In genomic region chr7:130002002-130002401, GRCm38 (mm10) we compare ENCODE assay signal across 19 mouse cellular contexts.
DNase-seq lines count a peak whose midpoint lies in the region; ATAC-seq and TF ChIP-seq lines count a peak whose summit lies in the region.
"Had no signal": no experiment of that assay in that cellular context is flagged by ENCODE, and none has a peak within 500 bp of the region (broad histone marks: within the 10 kb centered on the region; RNA-seq: fewer than 3 reads in every experiment).

No protein-coding gene starts in this region.

- H3K27ac ChIP-seq in layer of hippocampus, adult 2 months: peak overlapping the region; percentile 76; the same call in 1 of the 2 replicates
- no peak overlapping the region for H3K27ac ChIP-seq in neural tube, embryonic 15.5 days (replicated peaks)
- H3K27ac ChIP-seq in lung, postnatal 0 days (ENCODE audit: low read length): no peak overlapping the region
- no peak overlapping the region for H3K27ac ChIP-seq in heart, embryonic 12.5 days (ENCODE audit: poor library complexity, severe bottlenecking)
- H3K27ac ChIP-seq: liver, embryonic 14.5 days; midbrain, embryonic 15.5 days had no signal

- TF ChIP-seq EP300 in lung, postnatal 0 days (IDR thresholded peaks at IDR 0.05): peak; percentile 72

- H3K4me1 ChIP-seq in neural tube, embryonic 15.5 days: peaks cover 20% of the 10 kb centered on the region
- peaks cover 4% of the 10 kb centered on the region; the same call in 1 of the 2 replicates for H3K4me1 ChIP-seq in lung, postnatal 0 days (ENCODE audit: insufficient read depth, low read depth, low read length)
- peaks cover 21% of the 10 kb centered on the region for H3K4me1 ChIP-seq in heart, embryonic 12.5 days (replicated peaks)
- H3K4me1 ChIP-seq: megakaryocyte, embryonic 14.5 days had no signal

- 0 out of 2 replicates have a peak overlapping the region, but pooled peaks have one; percentile 5 for H3K4me2 ChIP-seq in neural tube, embryonic 15.5 days
- peak overlapping the region; percentile 22; the same call in 1 of the 2 replicates for H3K4me2 ChIP-seq in lung, postnatal 0 days (replicated peaks; ENCODE audit: low read depth, low read length)
- no peak overlapping the region for H3K4me2 ChIP-seq in heart, embryonic 12.5 days
- H3K4me2 ChIP-seq: heart, embryonic 13.5 days; midbrain, embryonic 15.5 days had no signal

- 57% methylated on average over 12 of the region's 12 CpGs for WGBS in neural tube, embryonic 15.5 days
- 23% methylated on average over 12 of the region's 12 CpGs for WGBS in lung, postnatal 0 days
- WGBS in heart, embryonic 12.5 days: 78% methylated on average over 12 of the region's 12 CpGs

- H3K36me3 ChIP-seq in neural tube, embryonic 15.5 days: no peaks in the 10 kb centered on the region
- H3K36me3 ChIP-seq in lung, postnatal 0 days (ENCODE audit: insufficient read depth, low read length): no peaks in the 10 kb centered on the region
- H3K36me3 ChIP-seq in heart, embryonic 12.5 days: no peaks in the 10 kb centered on the region
- H3K36me3 ChIP-seq: heart, embryonic 13.5 days; midbrain, embryonic 15.5 days had no signal

- H3K27me3 ChIP-seq in neural tube, embryonic 15.5 days (replicated peaks): no peaks in the 10 kb centered on the region
- H3K27me3 ChIP-seq in lung, postnatal 0 days (replicated peaks; ENCODE audit: insufficient read depth, low read length): no peaks in the 10 kb centered on the region
- no peaks in the 10 kb centered on the region for H3K27me3 ChIP-seq in heart, embryonic 12.5 days (replicated peaks)
- H3K27me3 ChIP-seq: heart, embryonic 13.5 days; megakaryocyte, embryonic 14.5 days had no signal

- no peak for TF ChIP-seq CTCF in layer of hippocampus, adult 2 months (conservative IDR thresholded peaks at IDR 0.05)
- no peak for TF ChIP-seq CTCF in lung, postnatal 0 days (IDR thresholded peaks at IDR 0.05)

- ATAC-seq in neural tube, embryonic 15.5 days (ENCODE audit: low FRiP score): no peak
- peak; percentile 76 for ATAC-seq in lung, postnatal 0 days
- ATAC-seq in heart, embryonic 12.5 days (ENCODE audit: insufficient number of reproducible peaks, low FRiP score): no peak
- ATAC-seq: hindbrain, embryonic 16.5 days; midbrain, embryonic 15.5 days had no signal

- DNase-seq in layer of hippocampus, adult 2 months (ENCODE audit: low spot score in 2 of 2): no peak
- no peak for DNase-seq in layer of hippocampus, adult 11-12 months (ENCODE audit: low spot score)
- no peak for DNase-seq in neural tube, embryonic 10.5 days (ENCODE audit: extremely low spot score, low spot score)
- DNase-seq in lung, postnatal 0 days (ENCODE audit: low spot score): peak; percentile 67
- no peak for DNase-seq in cerebellum, adult 11 months
- DNase-seq: adrenal gland, postnatal 25 days; cerebellum, adult 8-10 months; heart, adult 11 months; kidney, adult 11 months; right cerebral cortex, postnatal 25 days; thymus, postnatal 36 days had no signal

- no peaks in the 10 kb centered on the region for H3K9me3 ChIP-seq in neural tube, embryonic 15.5 days (replicated peaks)
- no peaks in the 10 kb centered on the region for H3K9me3 ChIP-seq in lung, postnatal 0 days (ENCODE audit: low read length)
- no peaks in the 10 kb centered on the region for H3K9me3 ChIP-seq in heart, embryonic 12.5 days (replicated peaks)
- H3K9me3 ChIP-seq: heart, embryonic 13.5 days; midbrain, embryonic 15.5 days had no signal

- H3K4me3 ChIP-seq in layer of hippocampus, adult 2 months: no peak overlapping the region
- no peak overlapping the region for H3K4me3 ChIP-seq in neural tube, embryonic 15.5 days (replicated peaks)
- H3K4me3 ChIP-seq in lung, postnatal 0 days (ENCODE audit: low read depth, low read length): no peak overlapping the region
- no peak overlapping the region for H3K4me3 ChIP-seq in heart, embryonic 12.5 days
- H3K4me3 ChIP-seq: heart, embryonic 13.5 days; megakaryocyte, embryonic 14.5 days; midbrain, embryonic 15.5 days; myocyte had no signal

- H3K9ac ChIP-seq in neural tube, embryonic 15.5 days (replicated peaks): no peak overlapping the region
- H3K9ac ChIP-seq in lung, postnatal 0 days (replicated peaks; ENCODE audit: low read depth): no peak overlapping the region
- no peak overlapping the region for H3K9ac ChIP-seq in heart, embryonic 12.5 days
- H3K9ac ChIP-seq: heart, embryonic 13.5 days; liver, embryonic 14.5 days; midbrain, embryonic 15.5 days had no signal
